Mouse (Mus musculus): ENCODE measurements around the gene Numbl. TPM values are rescaled to one million over a fixed set of nuclear protein-coding genes. Genes with fewer than 3 reads are reported as not detected.
"Not testable (repeated sequence)": the region's sequence is repeated elsewhere in the genome, so short reads cannot be mapped to it uniquely, and the experiment has no call there.

The Numbl gene
- polyA plus RNA-seq, 1 experiment from 2014 or later = 2.0 TPM

GRCm38 (mm10) chr7:27233300-27233699 is 24.9 kb upstream of the Numbl start:
- Histone ChIP-seq H3K4me3 (ENCODE audit: inconsistent target) (peak overlapping the region; percentile 66), H3K79me2 (ENCODE audit: inconsistent target) (peaks cover 13% of the 10 kb centered on the region; the same call in 1 of the 2 replicates), H3K36me3 (ENCODE audit: inconsistent target) (no peaks in the 10 kb centered on the region), H3K27ac (peak overlapping the region; percentile 46)
- WGBS (ENCODE audit: missing documents) = 10% methylated on average over 6 of the region's 6 CpGs

GRCm38 (mm10) chr7:27235726-27236125 is 22.5 kb upstream of the Numbl start:
- Histone ChIP-seq H3K79me2 (ENCODE audit: inconsistent target) (peaks cover 13% of the 10 kb centered on the region; the same call in 1 of the 2 replicates), H3K27ac (no peak overlapping the region), H3K36me3 (ENCODE audit: inconsistent target) (peaks cover 10% of the 10 kb centered on the region; the same call in 1 of the 2 replicates), H3K4me3 (ENCODE audit: inconsistent target) (no peak overlapping the region)
- 96% methylated on average over 2 of the region's 2 CpGs for WGBS (ENCODE audit: missing documents)

GRCm38 (mm10) chr7:27237527-27237926 is 20.7 kb upstream of the Numbl start:
- peaks cover 28% of the 10 kb centered on the region for H3K36me3 ChIP-seq (ENCODE audit: inconsistent target)
- H3K79me2 ChIP-seq (ENCODE audit: inconsistent target) = peaks cover 13% of the 10 kb centered on the region; the same call in 1 of the 2 replicates
- no peak overlapping the region for H3K27ac ChIP-seq
- no peak overlapping the region for H3K4me3 ChIP-seq (ENCODE audit: inconsistent target)
- 100% methylated on average over 1 of the region's 2 CpGs for WGBS (ENCODE audit: missing documents)

GRCm38 (mm10) chr7:27238568-27238967 is 19.7 kb upstream of the Numbl start:
- Histone ChIP-seq H3K27ac (no peak overlapping the region), H3K4me3 (ENCODE audit: inconsistent target) (no peak overlapping the region), H3K79me2 (ENCODE audit: inconsistent target) (peaks cover 9% of the 10 kb centered on the region; the same call in 1 of the 2 replicates), H3K36me3 (ENCODE audit: inconsistent target) (peaks cover 39% of the 10 kb centered on the region)
- WGBS (ENCODE audit: missing documents) = 70% methylated on average over 5 of the region's 5 CpGs

- no peak overlapping the region for H3K4me3 ChIP-seq (ENCODE audit: inconsistent target)
- no peak overlapping the region for H3K27ac ChIP-seq
- peaks cover 58% of the 10 kb centered on the region for H3K36me3 ChIP-seq (ENCODE audit: inconsistent target)
- H3K79me2 ChIP-seq (ENCODE audit: inconsistent target) = no peaks in the 10 kb centered on the region
- 94% methylated on average over 8 of the region's 8 CpGs for WGBS (ENCODE audit: missing documents)
Observed at GRCm38 (mm10) chr7:27243211-27243610, 15.0 kb upstream of the Numbl start.

- H3K27ac ChIP-seq; H3K79me2 ChIP-seq (ENCODE audit: inconsistent target); H3K4me3 ChIP-seq (ENCODE audit: inconsistent target): not testable (repeated sequence)
- H3K36me3 ChIP-seq (ENCODE audit: inconsistent target) = peaks cover 58% of the 10 kb centered on the region
- 100% methylated on average over 2 of the region's 2 CpGs for WGBS (ENCODE audit: missing documents)
Observed at GRCm38 (mm10) chr7:27244088-27244487, 14.1 kb upstream of the Numbl start.

- Histone ChIP-seq H3K79me2 (ENCODE audit: inconsistent target) (no peaks in the 10 kb centered on the region), H3K36me3 (ENCODE audit: inconsistent target) (peaks cover 51% of the 10 kb centered on the region), H3K27ac (no peak overlapping the region), H3K4me3 (ENCODE audit: inconsistent target) (no peak overlapping the region)
- WGBS (ENCODE audit: missing documents) = 96% methylated on average over 2 of the region's 2 CpGs
Observed at GRCm38 (mm10) chr7:27249146-27249545, 9.1 kb upstream of the Numbl start.

GRCm38 (mm10) chr7:27249928-27250327 is 8.3 kb upstream of the Numbl start:
- H3K4me3 ChIP-seq (ENCODE audit: inconsistent target) = no peak overlapping the region
- 95% methylated on average over 5 of the region's 5 CpGs for WGBS (ENCODE audit: missing documents)
- H3K36me3 ChIP-seq (ENCODE audit: inconsistent target) = peaks cover 56% of the 10 kb centered on the region
- H3K79me2 ChIP-seq (ENCODE audit: inconsistent target) = no peaks in the 10 kb centered on the region
- no peak overlapping the region for H3K27ac ChIP-seq

GRCm38 (mm10) chr7:27251946-27252345 is 6.3 kb upstream of the Numbl start:
- peaks cover 39% of the 10 kb centered on the region for H3K36me3 ChIP-seq (ENCODE audit: inconsistent target)
- no peak overlapping the region for H3K4me3 ChIP-seq (ENCODE audit: inconsistent target)
- no peak overlapping the region for H3K27ac ChIP-seq

GRCm38 (mm10) chr7:27255721-27256120 is 2.5 kb upstream of the Numbl start:
- no peak overlapping the region for H3K4me3 ChIP-seq (ENCODE audit: inconsistent target)
- H3K36me3 ChIP-seq (ENCODE audit: inconsistent target) = peaks cover 31% of the 10 kb centered on the region
- 92% methylated on average over 3 of the region's 3 CpGs for WGBS (ENCODE audit: missing documents)

More at GRCm38 (mm10) chr7:27251946-27252345, 6.3 kb upstream of the Numbl start:
- 62% methylated on average over 6 of the region's 6 CpGs for WGBS (ENCODE audit: missing documents)
- H3K79me2 ChIP-seq (ENCODE audit: inconsistent target) = no peaks in the 10 kb centered on the region

GRCm38 (mm10) chr7:27257046-27257851 is 984 bp upstream of the Numbl start:
- Histone ChIP-seq H3K36me3 (ENCODE audit: inconsistent target) (peaks cover 22% of the 10 kb centered on the region), H3K4me3 (ENCODE audit: inconsistent target) (no peak overlapping the region), H3K79me2 (ENCODE audit: inconsistent target) (no peaks in the 10 kb centered on the region), H3K27ac (no peak overlapping the region)
- 60% methylated on average over 24 of the region's 27 CpGs for WGBS (ENCODE audit: missing documents)

More at GRCm38 (mm10) chr7:27255721-27256120, 2.5 kb upstream of the Numbl start:
- H3K79me2 ChIP-seq (ENCODE audit: inconsistent target) = no peaks in the 10 kb centered on the region
- no peak overlapping the region for H3K27ac ChIP-seq

- Histone ChIP-seq H3K27ac (peak overlapping the region; percentile 59), H3K36me3 (ENCODE audit: inconsistent target) (peaks cover 18% of the 10 kb centered on the region), H3K79me2 (ENCODE audit: inconsistent target) (no peaks in the 10 kb centered on the region), H3K4me3 (ENCODE audit: inconsistent target) (peak overlapping the region; percentile 41; the same call in 1 of the 2 replicates)
- WGBS (ENCODE audit: missing documents) = 46% methylated on average over 3 of the region's 6 CpGs
Observed at GRCm38 (mm10) chr7:27257852-27258204, 405 bp upstream of the Numbl start.

- WGBS (ENCODE audit: missing documents) = 36% methylated on average over 9 of the region's 9 CpGs
- H3K27ac ChIP-seq = no peak overlapping the region
Observed at GRCm38 (mm10) chr7:27259271-27259721, 1.1 kb downstream of the Numbl start.

GRCm38 (mm10) chr7:27259771-27260170 is 1.5 kb downstream of the Numbl start:
- Histone ChIP-seq H3K79me2 (ENCODE audit: inconsistent target) (no peaks in the 10 kb centered on the region), H3K27ac (no peak overlapping the region), H3K36me3 (ENCODE audit: inconsistent target) (no peaks in the 10 kb centered on the region; the same call in 1 of the 2 replicates), H3K4me3 (ENCODE audit: inconsistent target) (no peak overlapping the region)
- 43% methylated on average over 5 of the region's 5 CpGs for WGBS (ENCODE audit: missing documents)

More at GRCm38 (mm10) chr7:27259271-27259721, 1.1 kb downstream of the Numbl start:
- H3K4me3 ChIP-seq (ENCODE audit: inconsistent target) = peak overlapping the region; percentile 41
- H3K79me2 ChIP-seq (ENCODE audit: inconsistent target) = no peaks in the 10 kb centered on the region
- peaks cover 4% of the 10 kb centered on the region; the same call in 1 of the 2 replicates for H3K36me3 ChIP-seq (ENCODE audit: inconsistent target)

GRCm38 (mm10) chr7:27260856-27261255 is 2.6 kb downstream of the Numbl start:
- WGBS (ENCODE audit: missing documents) = 97% methylated on average over 6 of the region's 7 CpGs
- Histone ChIP-seq H3K27ac (no peak overlapping the region), H3K36me3 (ENCODE audit: inconsistent target) (no peaks in the 10 kb centered on the region), H3K4me3 (ENCODE audit: inconsistent target) (no peak overlapping the region), H3K79me2 (ENCODE audit: inconsistent target) (no peaks in the 10 kb centered on the region)
